Mouse (Mus musculus) megakaryocyte, embryonic 14.5 days (primary cell): ENCODE measurements at regions not wholly inside any gene's neighbourhood (a gene's known extent, or its start where the extent isn't known, plus 50 kb on each side); places are given as distances from the start of the nearest gene placed in this dataset.

ENCODE experiments used
- FLI1 ChIP-seq: IDR thresholded peaks from 2 replicates; pipeline ENCODE4 v1.6.1; 2012; ENCODE audit warnings: low read length, inconsistent platforms, mixed read lengths
- GATA1 ChIP-seq: IDR thresholded peaks from 3 replicates; pipeline ENCODE4 v1.6.1; 2012; ENCODE audit warnings: mixed read lengths, low read length, inconsistent platforms, borderline replicate concordance

GRCm38 (mm10) chrX:12466312-12466711 is 121.3 kb upstream of the Atp6ap2 start:
- no peak for TF ChIP-seq FLI1
- TF ChIP-seq GATA1, result no peak
